Mouse (Mus musculus) thymus, adult 2 months (tissue): ENCODE measurements at regions not wholly inside any gene's neighbourhood (a gene's known extent, or its start where the extent isn't known, plus 50 kb on each side); places are given as distances from the start of the nearest gene placed in this dataset.

Source experiments
- CTCF ChIP-seq: fragments of 200-500 bp; IDR thresholded peaks from 2 replicates; pipeline ENCODE4 v1.5.1; 2012; ENCODE audit warnings: mild to moderate bottlenecking, control low read depth, low read length, moderate library complexity, borderline replicate concordance; ENCODE audit not compliant: control insufficient read depth, poor library complexity, insufficient read depth; ENCODE audit errors: extremely low read depth
- POLR2A ChIP-seq: fragments of 200-500 bp; IDR thresholded peaks from 2 replicates; pipeline ENCODE4 v1.6.1; 2012; ENCODE audit warnings: mild to moderate bottlenecking, low read length, control low read depth, moderate library complexity; ENCODE audit not compliant: control insufficient read depth, poor library complexity, insufficient read depth; ENCODE audit errors: extremely low read depth

- no peak for TF ChIP-seq CTCF
- no peak for TF ChIP-seq POLR2A
Observed at GRCm38 (mm10) chr2:167774166-167774805, 84.7 kb upstream of the Tmem189 start.
